In genomic region chr3:98106115-98106514, GRCm38 (mm10) we compare ENCODE assay signal across 12 mouse cellular contexts. TPM values are rescaled to one million over a fixed set of nuclear protein-coding genes. Genes with fewer than 3 reads are reported as not detected.
DNase-seq lines count a peak whose midpoint lies in the region; ATAC-seq and TF ChIP-seq lines count a peak whose summit lies in the region.
"Had no signal": no experiment of that assay in that cellular context is flagged by ENCODE, and none has a peak within 500 bp of the region (broad histone marks: within the 10 kb centered on the region; RNA-seq: fewer than 3 reads in every experiment).

No protein-coding gene starts in this region.

- POLR2A ChIA-PET in Patski (lab: Charles Lee): interaction anchor here (1.7 kb wide), 2 partner anchors 14 to 16 kb away, joined by 4 to 7 read pairs; no protein-coding TSS in a partner anchor

- TF ChIP-seq CTCF in Patski (IDR thresholded peaks at IDR 0.05): no peak

- H3K4me3 ChIP-seq in heart, embryonic 16.5 days (ENCODE audit: low read length): no peak overlapping the region
- no peak overlapping the region for H3K4me3 ChIP-seq in forebrain, embryonic 15.5 days
- no peak overlapping the region for H3K4me3 ChIP-seq in midbrain, embryonic 10.5 days

- H3K27me3 ChIP-seq in heart, embryonic 16.5 days (ENCODE audit: control insufficient read depth, insufficient read depth, low read length): no peaks in the 10 kb centered on the region
- no peaks in the 10 kb centered on the region for H3K27me3 ChIP-seq in Patski
- H3K27me3 ChIP-seq in forebrain, embryonic 15.5 days: no peaks in the 10 kb centered on the region
- H3K27me3 ChIP-seq in midbrain, embryonic 10.5 days (ENCODE audit: low read depth, poor library complexity, severe bottlenecking): no peaks in the 10 kb centered on the region; the same call in 1 of the 2 replicates

- H3K27ac ChIP-seq in heart, embryonic 16.5 days (ENCODE audit: low read length): peak overlapping the region; percentile 52
- peak overlapping the region; percentile 58 for H3K27ac ChIP-seq in forebrain, embryonic 15.5 days (replicated peaks)
- peak overlapping the region; percentile 55 for H3K27ac ChIP-seq in midbrain, embryonic 10.5 days (replicated peaks)

- CTCF ChIA-PET in Patski (lab: Charles Lee): interaction anchor here (0.8 to 1.3 kb wide), 4 partner anchors 10 to 50 kb away, joined by 3 to 5 read pairs (median 3); no protein-coding TSS in a partner anchor

- no peak for ATAC-seq in heart, embryonic 16.5 days (replicated peaks; ENCODE audit: extremely low read depth, insufficient read depth, low FRiP score)
- ATAC-seq in Patski: peak; percentile 13
- no peak for ATAC-seq in forebrain, embryonic 15.5 days (replicated peaks)

- no peak overlapping the region for H3K9ac ChIP-seq in heart, embryonic 16.5 days (ENCODE audit: low read length)
- H3K9ac ChIP-seq in forebrain, embryonic 15.5 days (replicated peaks): no peak overlapping the region

- H3K4me2 ChIP-seq in heart, embryonic 16.5 days (ENCODE audit: low read depth, low read length): no peak overlapping the region
- H3K4me2 ChIP-seq in forebrain, embryonic 15.5 days (replicated peaks): no peak overlapping the region

- in situ Hi-C loops in Patski (cut with MboI; ENCODE audit: low pct_unique_long_range_greater_than_20kb): loop anchor here (5.0 kb wide), 1 partner anchor 89 kb away; no protein-coding TSS in a partner anchor

- H3K9me3 ChIP-seq in heart, embryonic 16.5 days (replicated peaks; ENCODE audit: control insufficient read depth, low read length): peaks cover 9% of the 10 kb centered on the region
- H3K9me3 ChIP-seq in forebrain, embryonic 15.5 days: no peaks in the 10 kb centered on the region; the same call in 1 of the 2 replicates
- H3K9me3 ChIP-seq in midbrain, embryonic 10.5 days (replicated peaks): peaks cover 15% of the 10 kb centered on the region

- no peak for DNase-seq in heart, postnatal 14 days
- peak; percentile 62 for DNase-seq in Patski (ENCODE audit: low read depth, low spot score)
- no peak for DNase-seq in midbrain, embryonic 10.5 days (ENCODE audit: low spot score)
- DNase-seq in lung, postnatal 14 days: no peak
- DNase-seq in cerebellum, adult 9-11 months: no peak
- DNase-seq in T-cell, adult 2 months (ENCODE audit: low spot score): no peak
- DNase-seq: right cerebral cortex, postnatal 4 days had no signal

- H3K36me3 ChIP-seq in heart, embryonic 16.5 days (ENCODE audit: control insufficient read depth, insufficient read depth): peaks cover 59% of the 10 kb centered on the region
- peaks cover 11% of the 10 kb centered on the region for H3K36me3 ChIP-seq in forebrain, embryonic 15.5 days
- peaks cover 86% of the 10 kb centered on the region for H3K36me3 ChIP-seq in midbrain, embryonic 10.5 days

- intact Hi-C loops in heart, postnatal 14 days (cut with DNase I): no loop called here

- H3K4me1 ChIP-seq in heart, embryonic 16.5 days (ENCODE audit: control insufficient read depth, insufficient read depth, low read length): no peaks in the 10 kb centered on the region
- H3K4me1 ChIP-seq in forebrain, embryonic 15.5 days: peaks cover 34% of the 10 kb centered on the region
- H3K4me1 ChIP-seq in midbrain, embryonic 10.5 days: peaks cover 40% of the 10 kb centered on the region

- WGBS in heart, embryonic 16.5 days: 83% methylated on average over 4 of the region's 4 CpGs
- WGBS in forebrain, embryonic 15.5 days: 66% methylated on average over 4 of the region's 4 CpGs
- WGBS in midbrain, embryonic 10.5 days: 86% methylated on average over 4 of the region's 4 CpGs

RNA-seq across cellular contexts. Expression of gene Adam30, which starts 54.3 kb away (rescaled TPM):
- not detected in 2 replicates for polyA plus RNA-seq in heart, embryonic 16.5 days (2015; fragmentation: Nextera tagmentation; extraction: Ambion mirVana)
- under 1 TPM in 1 of 2 experiments, not detected in 1; 0.15 TPM for total RNA-seq in heart, postnatal 14 days (2021)
- 0.01 TPM for polyA plus RNA-seq in Patski (2021)
- polyA plus RNA-seq in forebrain, embryonic 15.5 days (2015; fragmentation: Nextera tagmentation; extraction: Ambion mirVana): not detected in 2 replicates
- polyA plus RNA-seq in midbrain, embryonic 10.5 days (2016; fragmentation: Nextera tagmentation; extraction: Ambion mirVana): not detected in 2 replicates
- total RNA-seq: heart, postnatal 36 days; left cerebral cortex, adult 18-20 months had no signal
- polyA plus RNA-seq: C2C12 had no signal
